ENCODE assay signal across 8 mouse cellular contexts in the genomic region with DNA sequence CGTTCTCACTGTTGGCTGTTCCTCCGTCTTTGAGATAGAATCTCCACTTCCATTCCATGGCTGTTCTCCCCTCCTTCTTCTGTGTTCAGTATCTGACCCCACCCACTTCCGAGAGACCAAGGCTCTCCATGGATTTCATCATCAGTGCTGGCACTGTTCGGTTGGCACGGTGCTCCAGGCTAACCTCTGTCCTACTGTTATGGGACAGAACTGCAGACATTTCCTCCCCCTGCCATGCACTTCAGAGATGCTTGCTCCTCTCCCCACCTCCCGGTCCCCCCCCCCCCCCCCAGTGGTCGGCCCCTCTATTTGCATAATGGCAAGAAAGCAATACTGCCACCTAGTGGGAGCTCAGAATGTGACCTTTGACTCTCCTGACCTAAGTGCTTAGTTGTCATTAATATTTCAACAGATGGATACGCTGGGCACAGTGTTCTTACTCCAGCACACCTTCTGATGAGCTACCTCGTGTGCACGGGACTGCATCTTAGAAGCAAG.
DNase-seq lines count a peak whose midpoint lies in the region; ATAC-seq and TF ChIP-seq lines count a peak whose summit lies in the region.

No protein-coding gene starts in this region.

- H3K27me3 ChIP-seq in intestine, embryonic 16.5 days (replicated peaks; ENCODE audit: control insufficient read depth, insufficient read depth, low read length) = no peaks in the 10 kb centered on the region
- H3K27me3 ChIP-seq in small intestine, adult 2 months (ENCODE audit: control insufficient read depth, insufficient read depth, low read length) = no peaks in the 10 kb centered on the region

- no peak overlapping the region for H3K9ac ChIP-seq in intestine, embryonic 16.5 days (ENCODE audit: low read depth, low read length)

- H3K9me3 ChIP-seq in intestine, embryonic 16.5 days (ENCODE audit: control insufficient read depth, low read length) = no peaks in the 10 kb centered on the region

- peak; percentile 25; the same call in 1 of the 2 replicates for TF ChIP-seq CTCF in lung, adult 2 months (IDR thresholded peaks at IDR 0.05; ENCODE audit: insufficient read depth, low read length)
- peak; percentile 66; the same call in 1 of the 2 replicates for TF ChIP-seq CTCF in small intestine, adult 2 months (IDR thresholded peaks at IDR 0.05; ENCODE audit: extremely low read depth, insufficient read length, insufficient replicate concordance, low read depth, low read length)

- peaks cover 4% of the 10 kb centered on the region; the same call in 1 of the 2 replicates for H3K4me1 ChIP-seq in intestine, embryonic 16.5 days (ENCODE audit: control insufficient read depth, insufficient read depth, low read length)
- peaks cover 6% of the 10 kb centered on the region for H3K4me1 ChIP-seq in lung, adult 2 months (ENCODE audit: control insufficient read depth, insufficient read depth, low read length)
- no peaks in the 10 kb centered on the region; the same call in 1 of the 2 replicates for H3K4me1 ChIP-seq in small intestine, adult 2 months (ENCODE audit: control insufficient read depth, insufficient read depth, insufficient read length, low read length)

- WGBS in intestine, embryonic 16.5 days = 37% methylated on average over 10 of the region's 10 CpGs
- 10% methylated on average over 10 of the region's 10 CpGs for WGBS in lung, adult 2 months
- WGBS in small intestine, adult 2 months = 8% methylated on average over 10 of the region's 10 CpGs

- no peaks in the 10 kb centered on the region for H3K36me3 ChIP-seq in intestine, embryonic 16.5 days (ENCODE audit: control insufficient read depth, insufficient read depth, low read length)
- H3K36me3 ChIP-seq in small intestine, adult 2 months (ENCODE audit: control insufficient read depth, insufficient read depth, low read length) = no peaks in the 10 kb centered on the region

- no peak overlapping the region for H3K27ac ChIP-seq in intestine, embryonic 16.5 days (ENCODE audit: low read length)
- no peak overlapping the region for H3K27ac ChIP-seq in small intestine, adult 2 months (ENCODE audit: insufficient read depth, low read depth, low read length)

- TF ChIP-seq POLR2A in lung, adult 2 months (IDR thresholded peaks at IDR 0.05; ENCODE audit: borderline replicate concordance, extremely low read depth, low read depth, low read length) = no peak
- TF ChIP-seq POLR2A in small intestine, adult 2 months (IDR thresholded peaks at IDR 0.05; ENCODE audit: low read depth, low read length) = no peak

- H3K4me2 ChIP-seq in intestine, embryonic 16.5 days (ENCODE audit: low read depth, low read length) = 0 out of 2 replicates have a peak overlapping the region, but pooled peaks have one; percentile 16

- peak; percentile 75 for ATAC-seq in intestine, embryonic 16.5 days

- peak; percentile 65 for DNase-seq in urinary bladder, postnatal 14 days (ENCODE audit: low spot score)
- DNase-seq in urinary bladder, adult 2 months (ENCODE audit: low spot score) = no peak
- DNase-seq in cerebellum, adult 9-10 months = peak; percentile 72
- DNase-seq in gastrocnemius, postnatal 10 days = peak; percentile 55
- peak; percentile 59 for DNase-seq in lung, adult 2 months
- DNase-seq in frontal cortex, postnatal 36 days (ENCODE audit: low spot score in 2 of 2) = no peak

- H3K4me3 ChIP-seq in intestine, embryonic 16.5 days (ENCODE audit: low read length) = 0 out of 2 replicates have a peak overlapping the region, but pooled peaks have one; percentile 13
- peak overlapping the region; percentile 57 for H3K4me3 ChIP-seq in lung, adult 2 months (replicated peaks; ENCODE audit: extremely low read depth, low read depth, low read length)
- H3K4me3 ChIP-seq in small intestine, adult 2 months (ENCODE audit: low read depth, low read length) = peak overlapping the region; percentile 48

Comparison
In these comparisons a context has a peak if more than half of its experiments do, and no peak if none do; other contexts are left out.
1. DNase-seq: peak in urinary bladder, postnatal 14 days (single experiment), cerebellum, adult 9-10 months (single experiment), gastrocnemius, postnatal 10 days (single experiment) and lung, adult 2 months (single experiment); none in urinary bladder, adult 2 months (single experiment) and frontal cortex, postnatal 36 days (0 of 2).
2. Peak in every context shown above with its lines, with median percentiles within 50 percentile points of each other: H3K4me3 ChIP-seq.